Mouse (Mus musculus) spleen, postnatal 4 days (tissue): ENCODE measurements around the gene Dhrs1.

Experiments used
- DNase-seq, 2 experiments: peaks; one replicate each; pipeline ENCODE4 v3.0.0; 2022; ENCODE audit warnings: low spot score in 2 of 2

Gene Dhrs1

GRCm38 (mm10) chr14:55721700-55722437, 23.6 kb downstream of the Dhrs1 start, which contains the start of gene Rabggta:
Gene Rabggta (minus strand): TSS chr14:55722263.
- peak; percentile 93 to 98 for DNase-seq

- no peak for DNase-seq
Measured at GRCm38 (mm10) chr14:55721076-55721475, 24.4 kb downstream of the Dhrs1 start.

- no peak for DNase-seq
Measured at GRCm38 (mm10) chr14:55720666-55721065, 24.8 kb downstream of the Dhrs1 start.

- DNase-seq = no peak
Measured at GRCm38 (mm10) chr14:55719737-55720136, 25.8 kb downstream of the Dhrs1 start.

- no peak for DNase-seq
Measured at GRCm38 (mm10) chr14:55716884-55717283, 28.6 kb downstream of the Dhrs1 start.

- no peak for DNase-seq
Measured at GRCm38 (mm10) chr14:55716271-55716670, 29.2 kb downstream of the Dhrs1 start.

- no peak for DNase-seq
Measured at GRCm38 (mm10) chr14:55714893-55715292, 30.6 kb downstream of the Dhrs1 start.

- DNase-seq = no peak
Measured at GRCm38 (mm10) chr14:55713729-55714122, 31.8 kb downstream of the Dhrs1 start, which contains the start of gene Tgm1. Gene Tgm1 (minus strand): TSS chr14:55713926.

- peak in 1 of 2 experiments; percentile 30 for DNase-seq
Measured at GRCm38 (mm10) chr14:55713007-55713728, 32.3 kb downstream of the Dhrs1 start.

- DNase-seq = no peak
Measured at GRCm38 (mm10) chr14:55711786-55712185, 33.7 kb downstream of the Dhrs1 start.

- no peak for DNase-seq
Measured at GRCm38 (mm10) chr14:55709509-55709908, 36.0 kb downstream of the Dhrs1 start.

- no peak for DNase-seq
Measured at GRCm38 (mm10) chr14:55707397-55707796, 38.1 kb downstream of the Dhrs1 start.

- DNase-seq = no peak
Measured at GRCm38 (mm10) chr14:55706051-55706600, 39.4 kb downstream of the Dhrs1 start.

- DNase-seq = no peak
Measured at GRCm38 (mm10) chr14:55702761-55703160, 42.7 kb downstream of the Dhrs1 start.

GRCm38 (mm10) chr14:55701131-55701530, 44.4 kb downstream of the Dhrs1 start:
- DNase-seq = no peak

GRCm38 (mm10) chr14:55697226-55697625, 48.3 kb downstream of the Dhrs1 start:
- DNase-seq = no peak

GRCm38 (mm10) chr14:55689433-55689832, 56.1 kb downstream of the Dhrs1 start:
- no peak for DNase-seq
